Mouse (Mus musculus) stomach, postnatal 0 days (tissue): ENCODE data around the gene Sdc4.

ENCODE experiments used
- CTCF ChIP-seq: IDR thresholded peaks from 2 replicates; pipeline ENCODE4 v1.5.1; 2016; ENCODE audit warnings: antibody characterized with exemption, low read depth, mild to moderate bottlenecking, moderate library complexity
- EP300 ChIP-seq: optimal IDR thresholded peaks from 2 replicates; pipeline ENCODE3; 2016; ENCODE audit warnings: antibody characterized with exemption

DNA sequence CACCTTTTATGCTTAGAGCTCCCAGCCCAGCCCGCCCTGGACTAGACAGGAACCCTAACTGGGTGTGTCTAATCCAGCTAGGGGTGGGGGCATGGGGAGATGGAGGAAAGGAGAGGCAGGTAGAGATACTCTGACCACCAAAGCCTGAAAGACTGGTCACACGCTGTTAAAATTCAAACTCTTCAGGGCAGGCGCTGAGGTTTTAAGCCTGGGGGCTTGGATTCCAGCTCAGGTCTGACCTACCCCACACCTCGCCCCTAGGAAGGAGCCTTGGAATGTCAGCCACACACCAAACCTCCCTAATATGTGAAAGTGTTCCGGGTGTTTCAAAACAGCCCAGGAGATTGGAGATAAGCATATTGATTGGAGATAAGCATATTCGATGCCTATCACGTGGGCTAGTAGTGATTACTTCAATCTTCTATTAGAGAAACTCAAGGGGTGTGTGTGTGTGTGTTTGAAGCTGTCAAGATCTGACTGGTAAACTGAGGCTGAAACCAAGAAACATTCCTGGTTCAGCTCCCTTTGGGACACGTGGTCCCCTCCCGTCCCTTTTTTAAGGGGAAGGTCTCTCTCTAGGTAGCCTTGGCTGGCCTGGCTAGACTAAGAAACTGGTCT, 10.3 kb downstream of the Sdc4 start:
- TF ChIP-seq CTCF = no peak
- no peak for TF ChIP-seq EP300
